Mouse (Mus musculus) MEL (cell line): Measurements from ENCODE around the gene Slc4a2. TPM values are rescaled to one million over a fixed set of nuclear protein-coding genes. Genes with fewer than 3 reads are reported as not detected.
A peak's percentile ranks its signal among the peaks of the same experiment; 100 is the strongest.

ENCODE experiments used
- DNase-seq: peaks from one replicate; pipeline ENCODE4 v3.0.0; 2011; ENCODE audit warnings: low read depth, low spot score
- H3K27ac ChIP-seq: 2 replicates; pipeline ENCODE4 v1.5.1; 2012; ENCODE audit warnings: low read depth, mild to moderate bottlenecking, control low read depth, low read length, moderate library complexity; ENCODE audit not compliant: control insufficient read depth
- H3K27me3 ChIP-seq, 2 experiments: fragments of 150-350 bp in 1 of 2; sonication (generic) in 1 of 2; 2 replicates each; pipeline ENCODE4 v1.6.1; 2012; ENCODE audit warnings: low read length in 2 of 2, mild to moderate bottlenecking in 2 of 2, improper control_type of control experiment in 1 of 2, moderate library complexity in 1 of 2; ENCODE audit not compliant: insufficient read depth in 2 of 2, control insufficient read depth in 1 of 2
- H3K36me3 ChIP-seq, 2 experiments: 2 replicates each; pipeline ENCODE4 v1.6.1; 2012 to 2014; ENCODE audit warnings: low read length in 2 of 2, improper control_type of control experiment in 1 of 2, inconsistent platforms in 1 of 2, mild to moderate bottlenecking in 1 of 2; ENCODE audit not compliant: insufficient read depth in 2 of 2, control insufficient read depth in 1 of 2
- H3K4me1 ChIP-seq, 2 experiments: fragments of 150-350 bp in 1 of 2; sonication (generic) in 1 of 2; 2 replicates each; pipeline ENCODE4 v1.6.1; 2012; ENCODE audit warnings: low read length in 2 of 2, improper control_type of control experiment in 1 of 2, mild to moderate bottlenecking in 1 of 2; ENCODE audit not compliant: insufficient read depth in 2 of 2, control insufficient read depth in 1 of 2
- H3K4me3 ChIP-seq, 2 experiments: fragments of 150-350 bp in 1 of 2; sonication (generic) in 1 of 2; 2 replicates each; pipeline ENCODE4 v1.5.1; 2012; ENCODE audit warnings: low read depth in 2 of 2, low read length in 2 of 2, mild to moderate bottlenecking in 2 of 2, moderate library complexity in 2 of 2, control low read depth in 1 of 2, improper control_type of control experiment in 1 of 2; ENCODE audit not compliant: control insufficient read depth in 1 of 2, insufficient read depth in 1 of 2
- H3K79me2 ChIP-seq: 2 replicates; pipeline ENCODE4 v1.6.1; 2012; ENCODE audit warnings: mild to moderate bottlenecking, low read length, moderate library complexity; ENCODE audit not compliant: control insufficient read depth, poor library complexity, insufficient read depth
- H3K9ac ChIP-seq: 2 replicates; pipeline ENCODE4 v1.6.1; 2012; ENCODE audit warnings: low read depth, mild to moderate bottlenecking, control low read depth, low read length, moderate library complexity; ENCODE audit not compliant: control insufficient read depth, poor library complexity, severe bottlenecking
- H3K9me3 ChIP-seq: fragments of 150-350 bp; sonication (generic); replicated peaks from 2 replicates; pipeline ENCODE4 v1.6.1; 2012; ENCODE audit warnings: mild to moderate bottlenecking, low read length, improper control_type of control experiment, moderate library complexity; ENCODE audit not compliant: insufficient read depth
- CHD1 ChIP-seq: IDR thresholded peaks from 2 replicates; pipeline ENCODE4 v1.6.1; 2012; ENCODE audit warnings: low read depth, mild to moderate bottlenecking, inconsistent platforms, low read length, improper control_type of control experiment
- CTCF ChIP-seq, 3 experiments: IDR thresholded peaks in 2 of 3; conservative IDR thresholded peaks in 1 of 3; 2 replicates each; pipeline ENCODE4 v1.5.1; 2011 to 2012; ENCODE audit warnings: low read length in 3 of 3, low read depth in 2 of 3, mild to moderate bottlenecking in 2 of 3, improper control_type of control experiment in 1 of 3, inconsistent platforms in 1 of 3, mixed read lengths in 1 of 3, moderate library complexity in 1 of 3; ENCODE audit not compliant: control insufficient read depth in 1 of 3, insufficient read depth in 1 of 3, poor library complexity in 1 of 3, severe bottlenecking in 1 of 3
- E2F4 ChIP-seq: IDR thresholded peaks from 2 replicates; pipeline ENCODE4 v1.6.1; 2011; ENCODE audit warnings: low read depth, low read length, improper control_type of control experiment, borderline replicate concordance
- ELF1 ChIP-seq: IDR thresholded peaks from 2 replicates; pipeline ENCODE4 v1.6.1; 2014; ENCODE audit warnings: low read depth, mild to moderate bottlenecking, inconsistent platforms, low read length, improper control_type of control experiment, moderate library complexity
- EP300 ChIP-seq, 2 experiments: IDR thresholded peaks; 2 replicates each; pipeline ENCODE4 v1.6.1; 2011; ENCODE audit warnings: improper control_type of control experiment in 2 of 2, low read length in 2 of 2, low read depth in 1 of 2, mild to moderate bottlenecking in 1 of 2
- ETS1 ChIP-seq: IDR thresholded peaks from 2 replicates; pipeline ENCODE4 v1.6.1; 2012; ENCODE audit warnings: low read depth, mild to moderate bottlenecking, inconsistent platforms, low read length, improper control_type of control experiment, moderate library complexity
- GABPA ChIP-seq: IDR thresholded peaks from 2 replicates; pipeline ENCODE4 v1.6.1; 2012; ENCODE audit warnings: low read depth, mild to moderate bottlenecking, inconsistent platforms, low read length, improper control_type of control experiment, moderate library complexity
- GATA1 ChIP-seq: IDR thresholded peaks from 2 replicates; pipeline ENCODE4 v1.6.1; 2011; ENCODE audit warnings: low read depth, low read length, improper control_type of control experiment
- KAT2A ChIP-seq: conservative IDR thresholded peaks from 2 replicates; pipeline ENCODE4 v1.6.1; 2012; ENCODE audit warnings: low read depth, low read length, improper control_type of control experiment, inconsistent platforms
- MAFK ChIP-seq: IDR thresholded peaks from 2 replicates; pipeline ENCODE4 v1.6.1; 2011; ENCODE audit warnings: low read depth, mild to moderate bottlenecking, low read length, improper control_type of control experiment, borderline replicate concordance
- MAX ChIP-seq: IDR thresholded peaks from 2 replicates; pipeline ENCODE4 v1.6.1; 2011; ENCODE audit warnings: low read length, improper control_type of control experiment
- MAZ ChIP-seq: IDR thresholded peaks from 2 replicates; pipeline ENCODE4 v1.6.1; 2012; ENCODE audit warnings: low read depth, mild to moderate bottlenecking, inconsistent platforms, low read length, improper control_type of control experiment
- MEF2A ChIP-seq: IDR thresholded peaks from 2 replicates; pipeline ENCODE4 v1.6.1; 2014; ENCODE audit warnings: low read depth, mild to moderate bottlenecking, inconsistent platforms, low read length, improper control_type of control experiment; ENCODE audit not compliant: poor library complexity, insufficient replicate concordance, severe bottlenecking; ENCODE audit errors: extremely low read depth
- MXI1 ChIP-seq: IDR thresholded peaks from 2 replicates; pipeline ENCODE4 v1.6.1; 2011; ENCODE audit warnings: mild to moderate bottlenecking, low read depth, low read length, improper control_type of control experiment
- MYB ChIP-seq: IDR thresholded peaks from 2 replicates; pipeline ENCODE4 v1.6.1; 2011; ENCODE audit warnings: mild to moderate bottlenecking, low read depth, low read length, improper control_type of control experiment
- MYC ChIP-seq: IDR thresholded peaks from 2 replicates; pipeline ENCODE4 v1.6.1; 2011; ENCODE audit warnings: low read depth, mild to moderate bottlenecking, low read length, improper control_type of control experiment, moderate library complexity
- NRF1 ChIP-seq: IDR thresholded peaks from 2 replicates; pipeline ENCODE4 v1.6.1; 2014; ENCODE audit warnings: low read depth, mild to moderate bottlenecking, inconsistent platforms, low read length, improper control_type of control experiment, moderate library complexity; ENCODE audit not compliant: poor library complexity, insufficient read depth, severe bottlenecking
- POLR2A ChIP-seq, 2 experiments: IDR thresholded peaks; 2 replicates each; pipeline ENCODE4 v1.6.1; 2011 to 2012; ENCODE audit warnings: low read length in 2 of 2, mild to moderate bottlenecking in 2 of 2, control low read depth in 1 of 2, improper control_type of control experiment in 1 of 2, low read depth in 1 of 2, moderate library complexity in 1 of 2; ENCODE audit not compliant: control insufficient read depth in 1 of 2, insufficient read depth in 1 of 2, poor library complexity in 1 of 2
- POLR2AphosphoS2 ChIP-seq: IDR thresholded peaks from 2 replicates; pipeline ENCODE4 v1.6.1; 2011; ENCODE audit warnings: low read length, improper control_type of control experiment
- POLR2AphosphoS5 ChIP-seq: IDR thresholded peaks from 2 replicates; pipeline ENCODE4 v1.6.1; 2012; ENCODE audit warnings: low read depth, borderline replicate concordance, mild to moderate bottlenecking, inconsistent platforms, low read length, moderate library complexity, mixed read lengths
- RAD21 ChIP-seq: IDR thresholded peaks from 2 replicates; pipeline ENCODE4 v1.6.1; 2011; ENCODE audit warnings: mild to moderate bottlenecking, low read depth, low read length, improper control_type of control experiment
- RCOR1 ChIP-seq: IDR thresholded peaks from 2 replicates; pipeline ENCODE4 v1.6.1; 2012; ENCODE audit warnings: low read depth, mild to moderate bottlenecking, inconsistent platforms, low read length, improper control_type of control experiment
- SIN3A ChIP-seq: IDR thresholded peaks from 2 replicates; pipeline ENCODE4 v1.6.1; 2012; ENCODE audit warnings: low read length, improper control_type of control experiment, inconsistent platforms
- SMC3 ChIP-seq: IDR thresholded peaks from 2 replicates; pipeline ENCODE4 v1.6.1; 2011; ENCODE audit warnings: low read depth, low read length, improper control_type of control experiment
- TAL1 ChIP-seq: IDR thresholded peaks from 2 replicates; pipeline ENCODE4 v1.6.1; 2012; ENCODE audit warnings: mild to moderate bottlenecking, inconsistent platforms, low read length, moderate library complexity, mixed read lengths
- TBP ChIP-seq: IDR thresholded peaks from 2 replicates; pipeline ENCODE4 v1.8.0; 2011; ENCODE audit warnings: low read depth, low read length, improper control_type of control experiment
- TCF12 ChIP-seq: IDR thresholded peaks from 2 replicates; pipeline ENCODE4 v1.6.1; 2014; ENCODE audit warnings: low read depth, mild to moderate bottlenecking, inconsistent platforms, low read length, improper control_type of control experiment, moderate library complexity
- UBTF ChIP-seq: IDR thresholded peaks from 2 replicates; pipeline ENCODE4 v1.6.1; 2012; ENCODE audit warnings: low read depth, mild to moderate bottlenecking, inconsistent platforms, low read length, improper control_type of control experiment, moderate library complexity, borderline replicate concordance; ENCODE audit not compliant: insufficient read depth
- USF1 ChIP-seq: IDR thresholded peaks from 2 replicates; pipeline ENCODE4 v1.6.1; 2014; ENCODE audit warnings: low read depth, mild to moderate bottlenecking, inconsistent platforms, low read length, improper control_type of control experiment, moderate library complexity
- ZC3H11A ChIP-seq: IDR thresholded peaks from 2 replicates; pipeline ENCODE4 v1.6.1; 2012; ENCODE audit warnings: low read depth, mild to moderate bottlenecking, inconsistent platforms, low read length, improper control_type of control experiment
- ZMIZ1 ChIP-seq: IDR thresholded peaks from 2 replicates; pipeline ENCODE4 v1.6.1; 2012; ENCODE audit warnings: low read depth, mild to moderate bottlenecking, inconsistent platforms, low read length, improper control_type of control experiment, moderate library complexity
- ZNF384 ChIP-seq: IDR thresholded peaks from 2 replicates; pipeline ENCODE4 v1.6.1; 2012; ENCODE audit warnings: low read depth, mild to moderate bottlenecking, inconsistent platforms, low read length, improper control_type of control experiment
- polyA plus RNA-seq, 2 experiments: library from polyadenylated mRNA; stranded (reverse) in 1 of 2; unstranded in 1 of 2; fragments of >175 nt in 1 of 2; fragments of >200 nt in 1 of 2; gene quantifications; 2 replicates each; pipeline versions ENCODE4 v1.2.1 to v1.2.4; 2012; ENCODE audit warnings: low replicate concordance in 2 of 2, low read depth in 1 of 2; ENCODE audit not compliant: insufficient read length in 2 of 2, insufficient read depth in 1 of 2, missing spikeins in 1 of 2
- total RNA-seq: library from RNA; depleted of rRNA; stranded (reverse); fragments of 300-350 nt; gene quantifications from 2 replicates; pipeline ENCODE4 v1.2.3, GENCODE M21; 2012

Gene Slc4a2
- total and polyA plus RNA-seq, 3 experiments: 20.9 to 56.3 TPM; not detected in 1

- TF ChIP-seq UBTF: no peak
- no peak for TF ChIP-seq MAZ
- TF ChIP-seq RCOR1: peak; percentile 59
- no peak for TF ChIP-seq POLR2AphosphoS5
- no peak for TF ChIP-seq MYB
- TF ChIP-seq CTCF (IDR thresholded peaks at IDR 0.05 in 2 of 3, conservative IDR thresholded peaks at IDR 0.05 in 1 of 3; ENCODE audit: control insufficient read depth in 1 of 3, insufficient read depth in 1 of 3, low read depth in 2 of 3, low read length in 3 of 3, poor library complexity in 1 of 3, severe bottlenecking in 1 of 3): no peak
- peak; percentile 51; the same call in 1 of the 2 replicates for TF ChIP-seq NRF1
- no peak for TF ChIP-seq ZC3H11A
- TF ChIP-seq SIN3A: no peak
- TF ChIP-seq USF1: no peak
- TF ChIP-seq ETS1: peak; percentile 32; the same call in 1 of the 2 replicates
- TF ChIP-seq MAX: no peak
- TF ChIP-seq RAD21: no peak
- TF ChIP-seq MXI1: no peak
- TF ChIP-seq EP300 (IDR thresholded peaks at IDR 0.05; ENCODE audit: low read depth in 1 of 2, low read length in 2 of 2): 0 out of 4 replicates have a peak, but pooled peaks of 1 of the 2 experiments have one; percentile 3
- TF ChIP-seq GATA1: no peak
- TF ChIP-seq CHD1: no peak
Observed at GRCm38 (mm10) chr5:24374666-24375328, 48.8 kb upstream of the Slc4a2 start (continued).

GRCm38 (mm10) chr5:24378700-24379099, 44.9 kb upstream of the Slc4a2 start:
- Histone ChIP-seq H3K27me3 (no peaks in the 10 kb centered on the region), H3K27ac (peak overlapping the region; percentile 77), H3K4me1 (peaks cover 24 to 63% of the 10 kb centered on the region in 2 experiments), H3K79me2 (no peaks in the 10 kb centered on the region; the same call in 1 of the 2 replicates), H3K9ac (peak overlapping the region; percentile 34), H3K4me3 (no peak overlapping the region), H3K36me3 (peaks cover 0 to 43% of the 10 kb centered on the region in 2 experiments; a peak in 2 of 4 replicates), H3K9me3 (no peaks in the 10 kb centered on the region)
- DNase-seq: peak; percentile 76
- no peak for TF ChIP-seq ELF1
- no peak for TF ChIP-seq MAZ
- no peak for TF ChIP-seq MXI1
- TF ChIP-seq MYC: peak; percentile 43; the same call in 1 of the 2 replicates
- peak; percentile 55; the same call in 1 of the 2 replicates for TF ChIP-seq SIN3A
- no peak for TF ChIP-seq SMC3
- no peak for TF ChIP-seq E2F4
- no peak for TF ChIP-seq ZNF384
- TF ChIP-seq RAD21: no peak
- TF ChIP-seq KAT2A: no peak
- TF ChIP-seq TCF12: peak; percentile 55; the same call in 1 of the 2 replicates
- no peak for TF ChIP-seq CTCF (IDR thresholded peaks at IDR 0.05 in 2 of 3, conservative IDR thresholded peaks at IDR 0.05 in 1 of 3; ENCODE audit: control insufficient read depth in 1 of 3, insufficient read depth in 1 of 3, low read depth in 2 of 3, low read length in 3 of 3, poor library complexity in 1 of 3, severe bottlenecking in 1 of 3)
- TF ChIP-seq RCOR1: peak; percentile 77
- no peak for TF ChIP-seq MEF2A
- TF ChIP-seq EP300 (IDR thresholded peaks at IDR 0.05; ENCODE audit: low read depth in 1 of 2, low read length in 2 of 2): peak; percentile 78 to 82; a peak in 3 of 4 replicates
- TF ChIP-seq ZC3H11A: no peak
- peak; percentile 60 for TF ChIP-seq TBP
- TF ChIP-seq POLR2A (IDR thresholded peaks at IDR 0.05; ENCODE audit: control insufficient read depth in 1 of 2, insufficient read depth in 1 of 2, low read depth in 1 of 2, low read length in 2 of 2, poor library complexity in 1 of 2): peak in 1 of 2 experiments; percentile 50; a peak in 2 of 4 replicates
- no peak for TF ChIP-seq UBTF
- TF ChIP-seq TAL1: peak; percentile 43; the same call in 1 of the 2 replicates
- no peak for TF ChIP-seq ZMIZ1
- TF ChIP-seq POLR2AphosphoS2: no peak
- TF ChIP-seq MAFK: no peak
- no peak for TF ChIP-seq GABPA
- no peak for TF ChIP-seq NRF1
